Mouse (Mus musculus) midbrain, embryonic 13.5 days (tissue): Measurements from ENCODE around the gene Ppp1cc. TPM values are rescaled to one million over a fixed set of nuclear protein-coding genes. Genes with fewer than 3 reads are reported as not detected.
"Not testable (repeated sequence)": the region's sequence is repeated elsewhere in the genome, so short reads cannot be mapped to it uniquely, and the experiment has no call there.

ENCODE experiments used
- ATAC-seq: fragments of 200-750 bp; cut with Nextera tagmentation; 2 replicates; pipeline ENCODE4 v1.8.0; 2017; ENCODE audit warnings: mild to moderate bottlenecking, moderate TSS enrichment, moderate library complexity
- H3K27ac ChIP-seq: fragments of 300-500 bp; sonication (generic); 2 replicates; pipeline ENCODE4 v1.5.1; 2015; ENCODE audit warnings: inconsistent platforms, mild to moderate bottlenecking, moderate library complexity
- H3K27me3 ChIP-seq: fragments of 300-500 bp; sonication (generic); 2 replicates; pipeline ENCODE4 v1.6.1; 2015; ENCODE audit warnings: mild to moderate bottlenecking, inconsistent platforms
- H3K36me3 ChIP-seq: fragments of 300-500 bp; sonication (generic); 2 replicates; pipeline ENCODE4 v1.6.1; 2015; ENCODE audit warnings: mild to moderate bottlenecking, inconsistent platforms
- H3K4me1 ChIP-seq: fragments of 300-500 bp; sonication (generic); replicated peaks from 2 replicates; pipeline ENCODE4 v1.6.1; 2015; ENCODE audit warnings: inconsistent platforms
- H3K4me2 ChIP-seq: fragments of 300-500 bp; sonication (generic); replicated peaks from 2 replicates; pipeline ENCODE4 v1.6.1; 2015; ENCODE audit warnings: moderate library complexity, mild to moderate bottlenecking, inconsistent platforms
- H3K4me3 ChIP-seq: fragments of 300-500 bp; sonication (generic); replicated peaks from 2 replicates; pipeline ENCODE4 v1.5.1; 2015; ENCODE audit warnings: mild to moderate bottlenecking, inconsistent platforms
- H3K9ac ChIP-seq: fragments of 300-500 bp; sonication (generic); replicated peaks from 2 replicates; pipeline ENCODE4 v1.6.1; 2015; ENCODE audit warnings: mild to moderate bottlenecking, inconsistent platforms
- H3K9me3 ChIP-seq: fragments of 300-500 bp; sonication (generic); 2 replicates; pipeline ENCODE4 v1.6.1; 2016; ENCODE audit warnings: mild to moderate bottlenecking, inconsistent platforms
- WGBS: fragments of 180-500 bp; shearing (Covaris S2); methylation state at CpG from one replicate; pipeline ENCODE4 v1.1.7; 2015; 5-methylcytosine and 5-hydroxymethylcytosine counted together
- polyA plus RNA-seq: library from polyadenylated mRNA; unstranded; fragments of >200 nt; fragmentation: Nextera tagmentation; extraction: Ambion mirVana; gene quantifications from 2 replicates; pipeline ENCODE4 v1.2.1, GENCODE M21; 2015

The Ppp1cc gene
- polyA plus RNA-seq, 1 experiment from 2014 or later = 262 TPM

DNA sequence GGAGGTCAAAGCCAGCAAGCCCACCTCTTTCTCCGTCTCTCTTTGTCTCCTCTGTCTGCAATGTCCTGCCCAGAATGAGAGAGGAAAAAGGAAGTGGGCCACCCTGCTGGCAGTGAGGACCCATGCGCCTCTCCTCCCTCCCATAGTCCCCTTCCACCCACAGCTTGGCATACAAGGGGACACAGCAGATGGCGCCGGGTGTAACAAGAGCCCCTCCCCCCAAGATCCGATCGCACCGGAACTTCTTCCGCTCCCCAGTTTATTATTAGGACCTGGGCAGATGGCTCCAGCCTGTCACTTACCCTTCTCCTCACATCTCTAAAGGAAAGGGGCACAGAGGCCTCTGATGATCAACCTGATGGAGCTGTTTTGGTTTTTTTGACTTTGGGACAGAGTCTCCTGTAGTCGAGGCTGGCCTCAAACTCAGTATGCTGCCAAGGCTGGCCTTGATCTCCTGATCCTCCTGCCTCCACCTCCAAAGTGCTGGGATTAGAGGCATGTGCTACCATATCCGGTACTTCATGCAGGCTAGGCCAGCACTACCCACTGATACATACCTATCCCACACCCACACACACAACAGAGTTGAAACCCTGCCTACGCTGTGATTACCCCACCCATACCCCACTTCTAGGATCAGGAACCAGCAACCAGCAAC is 27.6 kb upstream of the Ppp1cc start:
- Histone ChIP-seq H3K4me2 (no peak overlapping the region), H3K36me3 (no peaks in the 10 kb centered on the region), H3K27ac (no peak overlapping the region), H3K4me3 (no peak overlapping the region), H3K27me3 (peaks cover 13% of the 10 kb centered on the region), H3K4me1 (peaks cover 10% of the 10 kb centered on the region), H3K9me3 (no peaks in the 10 kb centered on the region), H3K9ac (no peak overlapping the region)
- ATAC-seq = no peak
- WGBS = 78% methylated on average over 11 of the region's 11 CpGs

DNA sequence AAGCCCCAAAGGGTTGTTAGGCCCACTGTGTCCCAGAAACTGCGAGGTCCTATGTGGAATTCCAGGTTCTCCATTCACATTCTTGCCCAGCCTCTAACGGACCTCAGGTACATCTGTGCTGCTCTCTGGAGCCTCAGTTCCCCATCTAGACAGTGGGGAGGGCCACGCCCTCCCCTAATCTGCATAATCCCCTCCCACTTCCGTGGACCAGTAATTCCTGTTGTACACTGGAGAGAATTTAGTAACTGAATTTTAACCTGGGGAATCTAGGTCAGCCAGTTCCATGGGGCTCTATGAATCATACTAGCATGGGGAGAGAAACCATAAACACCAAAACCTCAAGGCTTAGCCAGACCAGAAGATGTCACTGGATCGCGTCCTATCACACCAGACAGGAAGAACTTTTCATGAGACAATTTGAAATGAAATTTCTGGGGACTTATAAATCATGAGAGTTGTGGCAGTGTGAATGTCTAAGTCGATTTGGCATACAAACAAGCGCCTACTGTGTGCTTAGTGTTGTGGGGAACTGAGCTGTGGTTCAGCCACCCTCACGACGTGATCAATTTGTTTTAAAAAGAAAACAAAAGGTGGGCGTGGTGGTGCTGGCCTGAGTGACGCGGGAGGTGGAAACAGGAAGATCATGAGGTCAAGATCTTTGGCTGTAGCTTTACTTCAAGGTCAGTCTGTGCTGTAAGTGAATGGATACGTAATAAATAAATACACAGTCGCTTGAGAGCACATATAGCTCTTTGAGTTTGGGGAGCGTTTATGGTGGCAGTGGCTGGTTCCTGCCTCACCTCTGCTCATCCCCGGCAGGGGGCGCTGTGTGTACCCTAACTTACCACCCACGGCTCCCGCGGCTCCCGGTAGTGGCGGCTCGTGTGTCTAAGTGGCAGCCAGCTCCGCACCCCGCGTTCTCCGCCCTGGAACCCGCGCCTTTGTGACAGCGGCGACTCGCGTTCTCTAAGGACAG is 26.7 kb upstream of the Ppp1cc start:
- no peak overlapping the region for H3K27ac ChIP-seq
- H3K4me3 ChIP-seq = peak overlapping the region; percentile 37
- no peaks in the 10 kb centered on the region for H3K36me3 ChIP-seq
- peaks cover 10% of the 10 kb centered on the region for H3K4me1 ChIP-seq
- H3K27me3 ChIP-seq = peaks cover 13% of the 10 kb centered on the region
- no peak overlapping the region for H3K9ac ChIP-seq
- H3K9me3 ChIP-seq = no peaks in the 10 kb centered on the region
- 11% methylated on average over 34 of the region's 34 CpGs for WGBS
- peak overlapping the region; percentile 62 for H3K4me2 ChIP-seq
- peak; percentile 57 for ATAC-seq

DNA sequence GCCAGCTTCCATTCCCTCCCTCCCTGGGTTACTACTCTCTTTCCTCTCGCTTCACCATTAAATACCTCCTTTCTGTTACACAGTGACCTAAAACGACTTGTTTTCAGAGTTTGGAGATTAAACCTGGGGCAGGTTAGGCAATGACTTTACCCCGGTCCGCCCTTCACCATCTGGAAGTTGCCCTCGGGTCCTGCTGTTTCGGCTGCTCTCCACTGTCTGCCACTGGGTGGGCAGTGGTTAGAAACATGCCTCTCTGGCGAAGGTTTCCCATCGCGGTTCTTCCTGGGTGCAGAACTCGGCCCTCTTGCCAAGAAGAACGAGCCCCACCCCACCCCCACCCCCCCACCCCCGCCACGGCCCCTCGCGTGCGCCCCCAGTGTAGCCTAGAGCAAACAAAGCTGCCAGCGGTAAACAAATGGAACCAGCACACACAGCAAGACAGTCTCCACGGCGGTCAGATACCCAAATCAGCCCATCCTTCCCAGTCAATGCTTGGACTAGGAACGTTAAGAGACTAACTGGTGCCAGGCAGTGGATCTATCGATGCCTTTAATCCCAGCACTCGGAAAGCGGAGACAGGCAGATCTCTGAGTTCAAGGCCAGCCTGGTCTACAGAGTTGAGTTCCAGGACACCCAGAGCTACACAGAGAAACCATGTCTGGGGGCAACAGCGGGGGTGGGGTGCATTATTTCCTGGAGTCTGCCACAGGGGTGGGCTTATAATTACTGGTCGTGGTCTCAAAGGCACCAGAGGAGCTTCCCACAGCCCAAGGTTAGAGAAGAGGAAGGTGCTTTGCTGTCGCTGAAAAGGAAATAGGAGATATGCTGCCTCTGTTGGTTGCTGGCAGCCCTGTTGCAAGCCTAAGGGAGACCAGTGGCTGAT is 25.7 kb upstream of the Ppp1cc start:
- Histone ChIP-seq H3K9ac (no peak overlapping the region), H3K27ac (no peak overlapping the region), H3K4me1 (peaks cover 10% of the 10 kb centered on the region), H3K27me3 (peaks cover 13% of the 10 kb centered on the region), H3K9me3 (no peaks in the 10 kb centered on the region), H3K4me2 (peak overlapping the region; percentile 62), H3K36me3 (no peaks in the 10 kb centered on the region), H3K4me3 (peak overlapping the region; percentile 37)
- 23% methylated on average over 26 of the region's 26 CpGs for WGBS
- no peak for ATAC-seq

DNA sequence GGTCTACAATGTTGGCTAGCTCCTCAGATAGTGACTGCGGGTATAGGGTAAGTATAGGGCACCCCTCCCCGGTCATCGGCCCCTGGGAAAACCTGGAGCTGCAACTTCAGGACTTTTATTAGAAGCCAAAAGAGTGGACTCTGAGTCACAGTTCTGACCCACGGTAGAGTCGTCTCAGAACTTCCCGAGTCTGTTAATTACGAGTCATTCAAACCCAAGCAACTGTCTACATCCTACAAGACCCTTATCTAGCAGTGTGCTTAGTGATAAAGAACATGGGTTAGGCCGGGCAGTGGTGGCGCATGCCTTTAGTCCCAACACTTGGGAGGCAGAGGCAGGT is 25.1 kb upstream of the Ppp1cc start:
- Histone ChIP-seq H3K4me1 (peaks cover 10% of the 10 kb centered on the region), H3K4me2 (no peak overlapping the region), H3K36me3 (no peaks in the 10 kb centered on the region), H3K9me3 (no peaks in the 10 kb centered on the region), H3K27me3 (peaks cover 13% of the 10 kb centered on the region), H3K9ac (no peak overlapping the region), H3K4me3 (no peak overlapping the region), H3K27ac (no peak overlapping the region)
- WGBS = 93% methylated on average over 9 of the region's 9 CpGs
- no peak for ATAC-seq

DNA sequence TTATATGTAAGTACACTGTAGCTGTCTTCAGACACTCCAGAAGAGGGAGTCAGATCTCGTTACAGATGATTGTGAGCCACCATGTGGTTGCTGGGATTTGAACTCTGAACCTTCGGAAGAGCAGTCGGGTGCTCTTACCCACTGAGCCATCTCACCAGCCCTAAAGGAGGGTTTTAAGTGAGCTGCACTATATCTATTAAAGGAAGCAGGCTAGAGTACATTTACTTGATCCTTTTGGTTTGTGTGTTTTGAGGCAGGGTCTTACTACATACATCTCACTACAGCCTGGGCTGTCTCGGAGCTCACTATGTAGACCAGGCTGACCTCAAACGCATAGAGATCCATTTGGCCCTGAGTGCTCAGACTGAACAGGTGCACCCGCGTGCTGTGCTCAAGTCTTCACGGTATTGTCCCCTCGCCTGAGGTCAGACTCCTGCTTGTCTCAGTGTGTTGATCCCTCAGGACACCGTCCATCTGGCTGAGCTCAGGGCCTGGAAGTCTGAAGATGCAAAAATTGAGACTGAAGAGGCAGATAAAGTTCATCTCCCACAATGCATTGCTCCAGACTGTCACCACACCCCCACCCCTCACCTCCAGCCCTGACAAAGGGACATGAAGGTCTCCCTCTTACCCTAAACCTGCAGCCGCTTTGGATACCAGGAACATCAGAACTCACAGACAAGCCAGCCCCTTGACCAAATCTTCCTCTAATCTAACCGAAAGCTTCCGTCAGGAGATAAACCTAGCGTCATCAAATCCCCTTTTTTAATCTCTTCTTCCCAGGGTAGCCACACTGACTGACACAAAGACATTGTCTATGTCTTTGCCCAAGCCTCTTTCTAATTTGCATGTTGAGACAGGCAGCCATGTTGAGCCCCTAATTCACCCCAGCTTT is 23.4 kb upstream of the Ppp1cc start:
- no peak overlapping the region for H3K27ac ChIP-seq
- ATAC-seq = no peak
- no peak overlapping the region for H3K9ac ChIP-seq
- WGBS = 85% methylated on average over 14 of the region's 14 CpGs
- peaks cover 7% of the 10 kb centered on the region for H3K4me1 ChIP-seq
- no peaks in the 10 kb centered on the region for H3K9me3 ChIP-seq
- H3K27me3 ChIP-seq = peaks cover 13% of the 10 kb centered on the region
- no peaks in the 10 kb centered on the region for H3K36me3 ChIP-seq
- no peak overlapping the region for H3K4me3 ChIP-seq
- no peak overlapping the region for H3K4me2 ChIP-seq

DNA sequence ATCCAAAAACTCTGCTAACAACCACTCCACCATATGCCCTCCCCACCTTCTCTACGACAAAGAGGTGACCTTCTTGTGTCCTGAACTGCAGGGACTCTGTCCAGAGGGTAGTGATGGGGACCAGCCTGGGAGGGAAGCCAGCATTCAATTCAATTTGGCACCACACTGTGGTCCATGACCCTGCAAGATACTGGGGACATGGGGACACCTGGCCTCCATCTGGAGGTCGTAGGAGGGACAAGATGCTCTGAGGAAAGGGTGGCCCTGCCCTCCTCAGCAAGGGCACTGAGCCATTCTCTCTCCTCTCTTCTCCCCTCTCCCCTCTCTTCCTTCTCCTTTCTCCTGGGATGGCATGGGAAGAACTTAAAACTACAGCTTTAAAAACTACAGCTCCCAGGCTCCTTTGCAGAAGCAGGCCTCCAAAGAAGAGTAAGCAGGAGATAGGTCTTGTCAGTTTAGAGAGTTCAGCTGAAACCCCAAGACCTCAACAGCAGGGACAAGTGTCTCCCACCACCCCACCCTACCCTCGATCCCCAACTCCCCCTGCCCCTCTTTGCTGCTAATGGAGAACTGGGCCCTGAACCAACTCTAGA is 22.7 kb upstream of the Ppp1cc start:
- no peak for ATAC-seq

DNA sequence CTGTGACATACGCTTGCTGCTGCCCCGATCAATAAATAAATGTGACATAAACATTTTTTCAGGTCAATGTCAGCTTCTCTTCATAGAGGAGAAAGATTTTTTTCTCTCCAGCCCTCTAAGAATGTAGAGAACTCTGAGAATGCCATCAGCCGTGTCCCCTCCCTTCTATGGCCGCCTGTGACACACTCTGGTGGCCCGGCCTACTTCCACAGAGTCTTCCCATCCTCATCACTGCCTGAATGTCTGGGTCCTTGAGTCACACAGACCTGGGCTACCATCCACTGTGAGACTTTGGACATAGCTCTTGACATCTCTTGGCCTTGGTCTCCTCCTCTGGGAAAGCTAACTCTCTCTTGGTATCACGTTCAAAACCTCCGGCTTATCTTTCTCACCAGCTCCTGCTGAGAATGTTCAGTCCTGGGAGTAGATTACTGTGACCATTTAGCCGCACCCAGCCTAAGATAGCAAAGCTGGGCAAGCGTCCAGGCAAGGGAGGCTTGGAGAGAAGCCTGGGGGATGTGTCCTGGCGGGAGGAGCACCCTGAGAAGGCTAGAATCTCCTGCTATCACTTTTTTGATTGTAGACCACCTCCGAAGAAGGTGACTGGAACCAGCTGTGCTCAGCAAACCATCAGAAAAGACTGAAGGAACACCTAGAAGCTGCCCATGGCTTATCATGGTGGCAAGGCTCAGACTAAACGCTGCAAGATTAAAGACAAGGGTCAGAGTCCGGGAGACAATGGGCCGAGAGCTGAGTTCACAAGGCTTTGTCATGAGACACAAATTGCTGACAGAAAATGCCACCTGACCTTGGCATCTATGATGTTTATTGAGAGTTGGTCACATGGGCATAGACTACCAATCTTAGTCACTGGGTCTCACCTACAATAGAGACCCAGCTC is 21.3 kb upstream of the Ppp1cc start:
- Histone ChIP-seq H3K36me3 (no peaks in the 10 kb centered on the region), H3K9ac (no peak overlapping the region), H3K27ac (no peak overlapping the region), H3K4me3 (no peak overlapping the region), H3K4me1 (peaks cover 5% of the 10 kb centered on the region), H3K27me3 (peaks cover 6% of the 10 kb centered on the region), H3K4me2 (no peak overlapping the region), H3K9me3 (no peaks in the 10 kb centered on the region)
- ATAC-seq = no peak
- WGBS = 86% methylated on average over 14 of the region's 14 CpGs

More for the DNA sequence above, 22.7 kb upstream of the Ppp1cc start:
- Histone ChIP-seq H3K4me3 (no peak overlapping the region), H3K27me3 (peaks cover 13% of the 10 kb centered on the region), H3K27ac (no peak overlapping the region), H3K36me3 (no peaks in the 10 kb centered on the region), H3K4me2 (no peak overlapping the region), H3K4me1 (peaks cover 7% of the 10 kb centered on the region), H3K9ac (no peak overlapping the region), H3K9me3 (no peaks in the 10 kb centered on the region)
- 70% methylated on average over 3 of the region's 3 CpGs for WGBS

DNA sequence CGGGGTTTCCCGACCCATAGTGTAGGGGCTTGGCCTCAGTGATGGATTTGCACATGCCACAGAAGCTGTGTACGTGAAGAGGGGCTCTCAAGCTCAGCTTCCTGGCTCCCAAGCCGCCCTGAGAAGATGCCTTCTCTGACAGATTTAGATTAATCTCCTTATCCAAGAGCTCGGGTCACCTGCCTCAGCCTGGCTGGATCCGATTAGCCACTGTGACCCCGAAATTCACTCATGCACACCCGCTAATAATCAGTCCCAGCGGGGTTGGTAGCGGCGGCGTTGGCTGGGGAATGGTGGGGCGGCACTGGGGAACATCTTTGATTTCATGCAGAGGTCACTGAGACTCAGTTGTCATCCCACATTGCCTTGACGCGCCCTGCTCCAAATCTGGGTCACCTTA is 19.2 kb upstream of the Ppp1cc start:
- Histone ChIP-seq H3K27ac (no peak overlapping the region), H3K9me3 (no peaks in the 10 kb centered on the region), H3K4me2 (no peak overlapping the region), H3K36me3 (no peaks in the 10 kb centered on the region), H3K9ac (no peak overlapping the region), H3K4me1 (no peaks in the 10 kb centered on the region), H3K27me3 (no peaks in the 10 kb centered on the region), H3K4me3 (no peak overlapping the region)
- 75% methylated on average over 15 of the region's 15 CpGs for WGBS
- no peak for ATAC-seq

DNA sequence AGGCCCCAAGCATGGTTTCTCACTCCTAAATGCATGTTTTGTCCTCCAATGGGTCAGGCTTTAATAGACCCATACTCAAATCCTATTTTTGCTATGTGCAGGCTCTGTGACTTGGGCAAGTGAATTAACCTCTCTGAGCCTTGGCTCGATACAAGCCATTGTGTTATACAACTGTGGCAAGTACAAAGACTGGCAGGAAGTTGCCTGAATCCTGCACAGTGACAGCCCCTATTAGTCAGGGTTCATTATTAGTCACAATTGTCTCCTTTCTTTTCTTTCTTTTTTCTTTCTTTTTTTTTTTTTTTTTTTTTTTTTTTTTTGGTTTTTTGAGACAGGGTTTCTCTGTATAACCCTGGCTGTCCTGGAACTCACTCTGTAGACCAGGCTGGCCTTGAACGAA is 18.3 kb upstream of the Ppp1cc start:
- H3K9ac ChIP-seq, H3K9me3 ChIP-seq, H3K4me2 ChIP-seq, H3K27ac ChIP-seq, H3K36me3 ChIP-seq, H3K4me1 ChIP-seq, H3K27me3 ChIP-seq, H3K4me3 ChIP-seq, ATAC-seq: not testable (repeated sequence)
- WGBS = 60% methylated on average over 2 of the region's 2 CpGs

DNA sequence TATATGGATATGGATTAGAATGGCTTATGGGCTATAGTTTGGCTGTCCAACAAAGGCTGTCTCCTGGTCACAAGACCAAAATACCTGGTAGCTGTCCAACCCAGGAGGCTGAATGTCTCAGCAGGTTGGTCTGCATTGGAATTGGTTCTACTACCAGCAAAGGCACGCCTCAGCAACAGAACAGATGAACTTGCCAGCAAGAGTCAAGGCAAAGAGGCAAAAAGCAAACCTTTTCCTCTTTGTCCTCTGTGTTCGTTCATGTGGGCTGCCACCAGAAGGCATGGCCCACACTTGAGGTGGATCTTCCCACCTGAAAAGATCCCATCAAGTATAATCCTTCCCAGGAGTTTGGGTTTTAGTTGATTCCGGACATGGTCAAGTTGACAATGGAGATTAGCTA is 17.4 kb upstream of the Ppp1cc start, which contains the start of gene Ccdc63:
Gene Ccdc63, minus strand, starts transcription at position 101 of the 400 bp plus-strand sequence.
- no peak for ATAC-seq
- no peak within 1 kb of the TSS for H3K9ac ChIP-seq
- no peaks in the 10 kb centered on the region for H3K27me3 ChIP-seq

More for the DNA sequence above, 17.4 kb upstream of the Ppp1cc start, which contains the start of gene Ccdc63:
- Histone ChIP-seq H3K4me1 (no peaks in the 10 kb centered on the region), H3K27ac (no peak within 1 kb of the TSS), H3K9me3 (no peaks in the 10 kb centered on the region), H3K36me3 (no peaks in the 10 kb centered on the region), H3K4me2 (no peak within 1 kb of the TSS), H3K4me3 (no peak within 1 kb of the TSS)
- 90% methylated on average over 3 of the region's 3 CpGs for WGBS
